Mouse (Mus musculus): ENCODE measurements around the gene Enthd1. TPM values are rescaled to one million over a fixed set of nuclear protein-coding genes. Genes with fewer than 3 reads are reported as not detected.
A peak's percentile ranks its signal among the peaks of the same experiment; 100 is the strongest.
"Not testable (repeated sequence)": the region's sequence is repeated elsewhere in the genome, so short reads cannot be mapped to it uniquely, and the experiment has no call there.

The Enthd1 gene
- polyA plus RNA-seq, 1 experiment from 2014 or later = not detected

DNA sequence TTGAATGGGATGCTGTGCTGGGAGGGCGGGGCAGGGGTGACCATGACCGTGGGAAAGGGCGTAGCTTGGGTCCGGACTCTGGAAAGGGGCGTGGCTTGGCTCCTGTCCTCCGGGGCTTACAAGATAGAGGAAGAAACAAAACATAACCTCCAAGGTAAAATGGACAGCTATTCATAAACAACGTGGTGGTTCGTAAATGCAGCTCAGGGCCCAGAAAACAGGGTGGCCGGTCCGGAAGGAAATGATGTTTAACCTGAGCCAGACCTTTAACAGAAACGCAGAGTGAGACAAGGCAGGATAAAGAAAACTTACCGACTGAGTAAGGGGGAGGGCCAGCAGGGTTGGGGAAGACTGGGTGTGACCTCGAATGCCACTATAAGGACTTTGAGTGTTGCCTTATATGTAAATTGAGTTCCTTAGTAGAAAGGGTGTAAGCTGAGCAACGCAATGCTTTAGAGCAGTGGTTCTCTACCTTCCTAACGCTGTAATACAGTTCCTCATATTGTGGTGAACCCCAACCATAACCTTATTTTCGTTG lies 34.3 kb upstream of the Enthd1 start:
- peak overlapping the region; percentile 21; the same call in 1 of the 2 replicates for H3K4me2 ChIP-seq (ENCODE audit: low read depth, severe bottlenecking)
- no peaks in the 10 kb centered on the region for H3K9me3 ChIP-seq (ENCODE audit: control insufficient read depth, low read length)
- H3K36me3 ChIP-seq (ENCODE audit: control insufficient read depth, insufficient read depth, low read length) = no peaks in the 10 kb centered on the region
- no peak overlapping the region for H3K4me3 ChIP-seq (ENCODE audit: low read depth, low read length)
- DNase-seq (ENCODE audit: low spot score) = no peak
- no peaks in the 10 kb centered on the region for H3K27me3 ChIP-seq (ENCODE audit: control insufficient read depth, insufficient read depth, low read length)
- no peak overlapping the region for H3K27ac ChIP-seq (replicated peaks; ENCODE audit: low read depth, low read length)
- ATAC-seq (ENCODE audit: insufficient number of reproducible peaks, low FRiP score, low TSS enrichment, low read depth) = no peak
- no peak overlapping the region for H3K9ac ChIP-seq (ENCODE audit: low read length)
- peaks cover 10% of the 10 kb centered on the region for H3K4me1 ChIP-seq (ENCODE audit: control insufficient read depth, insufficient read depth, low read length)
- WGBS = 37% methylated on average over 16 of the region's 16 CpGs

DNA sequence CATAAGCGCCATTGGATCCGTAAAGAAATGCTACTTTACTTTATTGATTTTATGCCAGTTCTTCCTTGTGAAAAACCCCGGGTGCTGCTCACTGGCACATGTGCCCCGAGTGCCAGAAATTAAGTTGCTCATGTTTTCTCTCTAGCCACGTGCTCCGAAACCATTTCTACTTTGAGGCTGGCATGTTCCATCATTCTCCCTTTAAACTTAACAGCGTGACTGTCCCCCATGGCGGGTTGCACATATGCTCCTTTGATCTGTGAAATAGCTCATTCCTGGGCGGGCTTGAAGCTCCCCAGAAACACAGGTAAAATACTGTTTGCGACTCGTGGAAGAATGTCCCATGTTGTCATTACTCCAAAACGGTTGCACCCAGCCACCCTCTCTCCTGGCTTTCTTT lies 33.8 kb upstream of the Enthd1 start:
- WGBS = 57% methylated on average over 12 of the region's 12 CpGs
- Histone ChIP-seq H3K4me3 (ENCODE audit: low read depth, low read length) (no peak overlapping the region), H3K9ac (ENCODE audit: low read length) (no peak overlapping the region), H3K27ac (replicated peaks; ENCODE audit: low read depth, low read length) (no peak overlapping the region), H3K9me3 (ENCODE audit: control insufficient read depth, low read length) (no peaks in the 10 kb centered on the region), H3K27me3 (ENCODE audit: control insufficient read depth, insufficient read depth, low read length) (no peaks in the 10 kb centered on the region), H3K4me2 (ENCODE audit: low read depth, severe bottlenecking) (no peak overlapping the region), H3K36me3 (ENCODE audit: control insufficient read depth, insufficient read depth, low read length) (no peaks in the 10 kb centered on the region), H3K4me1 (ENCODE audit: control insufficient read depth, insufficient read depth, low read length) (peaks cover 10% of the 10 kb centered on the region)
- DNase-seq (ENCODE audit: low spot score) (no peak), ATAC-seq (ENCODE audit: insufficient number of reproducible peaks, low FRiP score, low TSS enrichment, low read depth) (no peak)

GRCm38 (mm10) chr15:80593877-80594276 lies 28.9 kb upstream of the Enthd1 start:
- no peaks in the 10 kb centered on the region for H3K27me3 ChIP-seq (ENCODE audit: control insufficient read depth, insufficient read depth, low read length)
- WGBS = 72% methylated on average over 5 of the region's 5 CpGs
- H3K9me3 ChIP-seq (ENCODE audit: control insufficient read depth, low read length) = no peaks in the 10 kb centered on the region
- no peaks in the 10 kb centered on the region for H3K36me3 ChIP-seq (ENCODE audit: control insufficient read depth, insufficient read depth, low read length)
- peaks cover 3% of the 10 kb centered on the region; the same call in 1 of the 2 replicates for H3K4me1 ChIP-seq (ENCODE audit: control insufficient read depth, insufficient read depth, low read length)
- no peak overlapping the region for H3K9ac ChIP-seq (ENCODE audit: low read length)
- no peak for ATAC-seq (ENCODE audit: insufficient number of reproducible peaks, low FRiP score, low TSS enrichment, low read depth)
- H3K27ac ChIP-seq (replicated peaks; ENCODE audit: low read depth, low read length) = no peak overlapping the region
- no peak overlapping the region for H3K4me3 ChIP-seq (ENCODE audit: low read depth, low read length)
- no peak overlapping the region for H3K4me2 ChIP-seq (ENCODE audit: low read depth, severe bottlenecking)
- no peak for DNase-seq (ENCODE audit: low spot score)

- DNase-seq (ENCODE audit: low spot score) (no peak), ATAC-seq (ENCODE audit: insufficient number of reproducible peaks, low FRiP score, low TSS enrichment, low read depth) (no peak)
- peaks cover 3% of the 10 kb centered on the region; the same call in 1 of the 2 replicates for H3K4me1 ChIP-seq (ENCODE audit: control insufficient read depth, insufficient read depth, low read length)
- H3K27me3 ChIP-seq (ENCODE audit: control insufficient read depth, insufficient read depth, low read length) = no peaks in the 10 kb centered on the region
- H3K9me3 ChIP-seq (ENCODE audit: control insufficient read depth, low read length) = no peaks in the 10 kb centered on the region
- no peak overlapping the region for H3K27ac ChIP-seq (replicated peaks; ENCODE audit: low read depth, low read length)
- 73% methylated on average over 6 of the region's 6 CpGs for WGBS
- H3K4me2 ChIP-seq (ENCODE audit: low read depth, severe bottlenecking) = no peak overlapping the region
- H3K36me3 ChIP-seq (ENCODE audit: control insufficient read depth, insufficient read depth, low read length) = no peaks in the 10 kb centered on the region
- no peak overlapping the region for H3K4me3 ChIP-seq (ENCODE audit: low read depth, low read length)
- no peak overlapping the region for H3K9ac ChIP-seq (ENCODE audit: low read length)
These were observed 27.8 kb upstream of the Enthd1 start for GRCm38 (mm10) chr15:80592737-80593136.

GRCm38 (mm10) chr15:80590641-80591040 lies 25.7 kb upstream of the Enthd1 start:
- DNase-seq (ENCODE audit: low spot score) (no peak), ATAC-seq (ENCODE audit: insufficient number of reproducible peaks, low FRiP score, low TSS enrichment, low read depth) (no peak)
- no peaks in the 10 kb centered on the region for H3K27me3 ChIP-seq (ENCODE audit: control insufficient read depth, insufficient read depth, low read length)
- no peak overlapping the region for H3K4me2 ChIP-seq (ENCODE audit: low read depth, severe bottlenecking)
- H3K9ac ChIP-seq (ENCODE audit: low read length) = no peak overlapping the region
- H3K36me3 ChIP-seq (ENCODE audit: control insufficient read depth, insufficient read depth, low read length) = no peaks in the 10 kb centered on the region
- H3K4me3 ChIP-seq (ENCODE audit: low read depth, low read length) = no peak overlapping the region
- H3K4me1 ChIP-seq (ENCODE audit: control insufficient read depth, insufficient read depth, low read length) = no peaks in the 10 kb centered on the region
- WGBS = 91% methylated on average over 5 of the region's 5 CpGs
- no peak overlapping the region for H3K27ac ChIP-seq (replicated peaks; ENCODE audit: low read depth, low read length)
- no peaks in the 10 kb centered on the region for H3K9me3 ChIP-seq (ENCODE audit: control insufficient read depth, low read length)

DNA sequence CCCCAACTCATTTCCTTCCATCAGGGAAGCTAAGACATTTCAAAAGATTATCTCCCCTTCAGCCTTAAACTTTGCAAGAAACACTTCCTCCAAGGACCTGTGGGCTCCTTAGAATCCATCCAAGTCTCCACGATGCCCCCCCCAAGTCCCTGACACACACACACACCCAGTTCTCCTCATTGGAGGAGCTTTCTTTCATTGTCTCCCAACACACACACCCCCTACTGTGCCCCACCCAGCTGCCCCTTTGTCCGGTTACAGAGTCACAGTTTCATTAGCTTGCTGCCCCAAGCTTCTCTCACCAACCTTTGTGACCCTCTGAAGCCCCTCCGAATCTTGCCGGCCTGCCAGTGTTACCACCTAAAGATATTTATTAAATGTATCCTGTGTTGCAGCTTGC lies 21.3 kb upstream of the Enthd1 start:
- no peak for ATAC-seq (ENCODE audit: insufficient number of reproducible peaks, low FRiP score, low TSS enrichment, low read depth)
- no peak overlapping the region for H3K9ac ChIP-seq (ENCODE audit: low read length)
- H3K27me3 ChIP-seq (ENCODE audit: control insufficient read depth, insufficient read depth, low read length) = no peaks in the 10 kb centered on the region
- H3K27ac ChIP-seq (replicated peaks; ENCODE audit: low read depth, low read length) = no peak overlapping the region
- no peaks in the 10 kb centered on the region for H3K36me3 ChIP-seq (ENCODE audit: control insufficient read depth, insufficient read depth, low read length)
- H3K4me1 ChIP-seq (ENCODE audit: control insufficient read depth, insufficient read depth, low read length) = no peaks in the 10 kb centered on the region
- H3K4me3 ChIP-seq (ENCODE audit: low read depth, low read length) = no peak overlapping the region
- no peak for DNase-seq (ENCODE audit: low spot score)
- no peak overlapping the region for H3K4me2 ChIP-seq (ENCODE audit: low read depth, severe bottlenecking)
- no peaks in the 10 kb centered on the region for H3K9me3 ChIP-seq (ENCODE audit: control insufficient read depth, low read length)
- WGBS = 57% methylated on average over 4 of the region's 4 CpGs

GRCm38 (mm10) chr15:80582581-80583495 lies 17.9 kb upstream of the Enthd1 start:
- DNase-seq (ENCODE audit: low spot score) = no peak
- no peak for ATAC-seq (ENCODE audit: insufficient number of reproducible peaks, low FRiP score, low TSS enrichment, low read depth)
- Histone ChIP-seq H3K4me1 (ENCODE audit: control insufficient read depth, insufficient read depth, low read length) (no peaks in the 10 kb centered on the region), H3K4me2 (ENCODE audit: low read depth, severe bottlenecking) (no peak overlapping the region), H3K9me3 (ENCODE audit: control insufficient read depth, low read length) (no peaks in the 10 kb centered on the region), H3K36me3 (ENCODE audit: control insufficient read depth, insufficient read depth, low read length) (no peaks in the 10 kb centered on the region), H3K27me3 (ENCODE audit: control insufficient read depth, insufficient read depth, low read length) (no peaks in the 10 kb centered on the region), H3K27ac (replicated peaks; ENCODE audit: low read depth, low read length) (no peak overlapping the region), H3K9ac (ENCODE audit: low read length) (no peak overlapping the region), H3K4me3 (ENCODE audit: low read depth, low read length) (no peak overlapping the region)
- WGBS = 74% methylated on average over 20 of the region's 20 CpGs

- H3K9ac ChIP-seq (ENCODE audit: low read length); H3K27ac ChIP-seq (replicated peaks; ENCODE audit: low read depth, low read length); DNase-seq (ENCODE audit: low spot score); H3K4me2 ChIP-seq (ENCODE audit: low read depth, severe bottlenecking); H3K27me3 ChIP-seq (ENCODE audit: control insufficient read depth, insufficient read depth, low read length); ATAC-seq (ENCODE audit: insufficient number of reproducible peaks, low FRiP score, low TSS enrichment, low read depth); H3K9me3 ChIP-seq (ENCODE audit: control insufficient read depth, low read length); H3K36me3 ChIP-seq (ENCODE audit: control insufficient read depth, insufficient read depth, low read length); H3K4me1 ChIP-seq (ENCODE audit: control insufficient read depth, insufficient read depth, low read length); H3K4me3 ChIP-seq (ENCODE audit: low read depth, low read length): not testable (repeated sequence)
- WGBS = 66% methylated on average over 1 of the region's 1 CpGs
These were observed 15.6 kb upstream of the Enthd1 start for GRCm38 (mm10) chr15:80580585-80580984.
